Mouse (Mus musculus) embryonic facial prominence, embryonic 15.5 days (tissue): ENCODE measurements around the gene Pkig. TPM values are rescaled to one million over a fixed set of nuclear protein-coding genes. Genes with fewer than 3 reads are reported as not detected.

ENCODE experiments used
- ATAC-seq: fragments of 200-750 bp; cut with Nextera tagmentation; 2 replicates; pipeline ENCODE4 v1.8.0; 2017; ENCODE audit warnings: low read depth, moderate TSS enrichment; ENCODE audit not compliant: insufficient number of reproducible peaks, low FRiP score, low TSS enrichment
- H3K27ac ChIP-seq: fragments of 300-500 bp; sonication (generic); replicated peaks from 2 replicates; pipeline ENCODE4 v1.5.1; 2015; ENCODE audit warnings: mild to moderate bottlenecking, inconsistent platforms
- H3K27me3 ChIP-seq: fragments of 300-500 bp; sonication (generic); 2 replicates; pipeline ENCODE4 v1.6.1; 2015; ENCODE audit warnings: inconsistent platforms
- H3K36me3 ChIP-seq: fragments of 300-500 bp; sonication (generic); 2 replicates; pipeline ENCODE4 v1.6.1; 2015; ENCODE audit warnings: mild to moderate bottlenecking, inconsistent platforms
- H3K4me1 ChIP-seq: fragments of 300-500 bp; sonication (generic); 2 replicates; pipeline ENCODE4 v1.6.1; 2015; ENCODE audit warnings: inconsistent platforms
- H3K4me2 ChIP-seq: fragments of 300-500 bp; sonication (generic); replicated peaks from 2 replicates; pipeline ENCODE4 v1.6.1; 2015; ENCODE audit warnings: mild to moderate bottlenecking, inconsistent platforms
- H3K4me3 ChIP-seq: fragments of 300-500 bp; sonication (generic); replicated peaks from 2 replicates; pipeline ENCODE4 v1.5.1; 2015; ENCODE audit warnings: mild to moderate bottlenecking, inconsistent platforms
- H3K9ac ChIP-seq: fragments of 300-500 bp; sonication (generic); 2 replicates; pipeline ENCODE4 v1.6.1; 2015; ENCODE audit warnings: inconsistent platforms
- H3K9me3 ChIP-seq: fragments of 300-500 bp; sonication (generic); replicated peaks from 2 replicates; pipeline ENCODE4 v1.6.1; 2016; ENCODE audit warnings: inconsistent platforms
- WGBS: fragments of 180-500 bp; shearing (Covaris S2); methylation state at CpG from one replicate; pipeline ENCODE4 v1.1.7; 2015; 5-methylcytosine and 5-hydroxymethylcytosine counted together
- polyA plus RNA-seq: library from polyadenylated mRNA; unstranded; fragments of >200 nt; fragmentation: Nextera tagmentation; extraction: Ambion mirVana; gene quantifications from 2 replicates; pipeline ENCODE4 v1.2.1, GENCODE M21; 2015

Gene Pkig
- 152 and 155 TPM in 2 replicates for polyA plus RNA-seq

DNA sequence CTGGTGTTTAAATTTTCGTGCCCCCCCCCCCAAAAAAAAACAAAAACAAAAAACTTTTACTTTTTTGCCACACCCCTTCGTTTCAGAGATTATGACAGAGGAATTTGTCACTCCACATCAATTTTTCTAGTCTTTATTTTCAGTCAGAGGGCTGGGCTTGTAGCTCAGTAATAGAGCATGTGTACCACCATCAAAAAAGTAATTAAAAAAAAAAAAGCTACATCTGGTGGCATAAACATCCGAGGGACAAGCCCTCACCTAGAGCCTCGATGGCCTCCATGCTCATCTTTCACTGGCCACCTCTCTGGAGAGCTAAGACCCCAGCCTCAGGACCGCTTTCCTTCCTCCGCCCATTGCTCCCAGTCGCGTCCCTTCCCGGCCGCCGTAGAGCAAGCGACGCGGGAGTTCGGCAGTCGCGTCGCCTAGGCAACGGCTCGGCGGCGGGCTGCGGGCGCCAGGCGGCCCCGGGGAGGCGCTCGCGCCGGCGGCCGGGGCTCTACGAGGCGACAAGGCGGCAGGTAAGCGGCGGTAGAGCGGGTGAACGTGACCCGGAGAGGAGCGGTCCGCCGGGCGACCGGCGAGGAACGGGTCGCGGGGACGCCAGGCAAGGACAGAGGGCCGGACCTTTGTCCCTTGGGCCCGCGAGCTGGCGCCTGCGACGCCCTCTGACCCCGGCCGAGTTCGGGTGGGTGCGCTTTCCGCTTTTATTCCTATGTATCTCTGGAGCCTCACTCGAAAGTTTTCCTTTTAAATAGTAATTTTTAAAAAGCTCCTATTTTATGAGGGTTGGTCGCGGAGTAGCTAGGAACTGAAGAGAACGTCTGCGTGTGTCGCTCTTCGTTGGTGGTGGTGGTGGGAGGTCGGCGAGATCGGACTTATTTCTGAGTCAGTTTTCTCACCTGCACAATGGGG lies at the start of gene Pkig:
Gene Pkig, plus strand, starts transcription at position 412 of the 912 bp plus-strand sequence.
- WGBS, result under 1% methylated on average over 71 of the region's 71 CpGs

DNA sequence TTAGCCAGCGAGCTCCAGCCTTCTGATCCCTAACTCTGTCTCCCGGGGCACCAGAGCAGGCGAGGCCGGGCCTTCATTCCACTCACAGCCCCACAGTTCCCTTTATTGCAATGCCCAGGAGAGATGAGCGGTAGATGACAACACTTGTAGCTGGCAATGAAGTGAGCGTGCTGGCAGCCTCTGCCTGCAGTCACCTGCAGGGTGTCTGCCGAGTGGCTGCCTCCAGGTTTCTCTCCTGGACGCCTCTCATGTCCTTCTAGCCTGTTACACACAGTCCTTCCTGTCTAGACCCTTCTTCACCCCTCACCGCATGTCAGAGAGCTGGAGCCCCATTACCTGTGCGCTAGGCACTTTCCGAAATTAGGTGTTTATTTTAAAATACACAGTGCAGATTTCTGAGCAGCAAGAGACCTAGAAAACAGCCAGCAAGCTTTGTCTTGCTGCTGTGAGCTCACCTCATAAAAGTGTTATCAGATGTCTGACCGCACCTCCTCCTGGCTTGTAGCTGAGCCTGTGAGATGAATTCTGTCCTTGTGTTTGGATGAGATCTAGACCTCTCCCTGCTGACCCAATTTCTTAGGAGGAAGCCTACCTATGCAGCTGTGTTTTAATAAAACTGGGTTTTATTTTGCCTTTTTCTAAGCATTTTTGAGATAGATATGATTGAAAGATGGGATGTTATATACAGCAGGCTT lies 48.8 kb upstream of the Pkig start:
- Histone ChIP-seq H3K27ac (0 out of 2 replicates have a peak overlapping the region, but pooled peaks have one; percentile 7), H3K36me3 (peaks cover 50% of the 10 kb centered on the region), H3K27me3 (no peaks in the 10 kb centered on the region), H3K9ac (no peak overlapping the region), H3K4me3 (no peak overlapping the region), H3K4me2 (no peak overlapping the region), H3K9me3 (no peaks in the 10 kb centered on the region), H3K4me1 (no peaks in the 10 kb centered on the region)
- no peak for ATAC-seq
- 84% methylated on average over 12 of the region's 12 CpGs for WGBS

More for the DNA sequence above, at the start of gene Pkig:
- H3K9ac ChIP-seq, result peak within 1 kb of the TSS; percentile 66
- H3K4me1 ChIP-seq, result peaks cover 16% of the 10 kb centered on the region; the same call in 1 of the 2 replicates
- H3K4me3 ChIP-seq, result peak within 1 kb of the TSS; percentile 92
- H3K9me3 ChIP-seq, result no peaks in the 10 kb centered on the region
- H3K4me2 ChIP-seq, result peak within 1 kb of the TSS; percentile 69
- peak within 1 kb of the TSS; percentile 76 for H3K27ac ChIP-seq
- H3K27me3 ChIP-seq, result no peaks in the 10 kb centered on the region
- no peaks in the 10 kb centered on the region for H3K36me3 ChIP-seq
- ATAC-seq, result peak; percentile 85

DNA sequence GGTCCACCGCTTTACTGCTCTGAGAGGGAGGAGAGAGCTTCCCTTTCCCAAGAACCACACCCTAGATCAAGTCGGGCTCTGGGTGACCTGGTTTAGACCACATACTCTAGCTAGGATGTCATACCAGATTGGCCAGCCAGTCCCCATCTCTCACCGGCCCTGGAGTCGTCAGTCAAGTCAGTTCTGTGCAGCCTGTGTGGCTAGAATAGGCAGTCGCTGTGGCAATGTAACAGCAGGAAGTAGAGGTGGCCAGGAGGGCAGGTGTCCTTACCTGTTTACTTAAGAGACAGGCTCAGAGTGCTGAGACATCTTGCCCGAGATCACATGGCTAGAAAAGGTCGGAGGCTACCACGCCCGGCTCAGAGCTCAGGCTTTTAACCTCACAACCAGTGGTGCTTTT lies 47.0 kb upstream of the Pkig start:
- no peaks in the 10 kb centered on the region for H3K27me3 ChIP-seq
- H3K27ac ChIP-seq, result 0 out of 2 replicates have a peak overlapping the region, but pooled peaks have one; percentile 28
- H3K4me1 ChIP-seq, result no peaks in the 10 kb centered on the region
- H3K4me3 ChIP-seq, result no peak overlapping the region
- H3K9ac ChIP-seq, result no peak overlapping the region
- 63% methylated on average over 9 of the region's 9 CpGs for whole genome bisulfite sequencing
- H3K9me3 ChIP-seq, result no peaks in the 10 kb centered on the region
- H3K36me3 ChIP-seq, result peaks cover 65% of the 10 kb centered on the region
- no peak overlapping the region for H3K4me2 ChIP-seq
- ATAC-seq, result no peak

DNA sequence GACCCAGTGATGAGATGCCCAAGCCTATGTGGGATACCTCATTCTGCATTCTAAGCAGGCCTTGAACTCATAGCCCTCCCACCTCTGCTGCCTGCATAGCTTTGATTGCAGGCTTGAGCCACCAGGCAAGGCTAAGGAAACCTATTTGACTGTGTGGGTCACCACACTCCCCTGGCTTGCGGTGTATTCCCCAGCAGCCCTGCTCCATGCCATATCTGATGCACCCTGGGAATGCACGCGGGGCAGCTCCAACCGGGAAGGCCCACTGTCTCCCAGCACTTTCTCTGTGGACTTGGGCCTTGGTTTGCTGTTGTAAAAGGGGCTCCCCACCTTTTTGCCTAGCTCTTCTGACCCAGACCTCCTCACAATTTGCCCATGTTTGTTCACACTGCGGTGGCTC lies 45.0 kb upstream of the Pkig start:
- H3K27me3 ChIP-seq, result no peaks in the 10 kb centered on the region
- peaks cover 81% of the 10 kb centered on the region for H3K36me3 ChIP-seq
- no peak overlapping the region for H3K4me3 ChIP-seq
- H3K4me2 ChIP-seq, result no peak overlapping the region
- 94% methylated on average over 5 of the region's 5 CpGs for WGBS
- no peak for ATAC-seq
- H3K9me3 ChIP-seq, result no peaks in the 10 kb centered on the region
- no peaks in the 10 kb centered on the region for H3K4me1 ChIP-seq
- H3K27ac ChIP-seq, result no peak overlapping the region
- no peak overlapping the region for H3K9ac ChIP-seq

DNA sequence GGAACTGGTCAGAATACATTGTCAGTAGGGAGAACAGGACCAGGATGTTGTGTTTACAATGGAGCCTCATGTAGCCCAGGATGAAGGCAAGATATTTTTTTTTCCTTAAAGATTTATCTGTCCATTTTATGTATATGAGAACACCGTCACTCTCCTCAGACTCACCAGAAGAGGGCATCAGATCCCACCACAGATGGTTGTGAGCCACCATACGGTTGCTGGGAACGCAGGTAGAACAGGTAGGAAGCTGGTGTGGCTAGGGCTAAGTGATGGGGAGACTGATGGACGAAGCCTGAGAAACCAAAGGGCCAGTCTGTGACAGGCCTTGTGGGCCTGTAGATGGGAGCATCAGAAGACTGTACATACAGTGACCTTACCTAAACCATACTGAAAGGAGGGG lies 44.2 kb upstream of the Pkig start:
- Histone ChIP-seq H3K27me3 (no peaks in the 10 kb centered on the region), H3K9ac (no peak overlapping the region), H3K36me3 (peaks cover 88% of the 10 kb centered on the region), H3K9me3 (no peaks in the 10 kb centered on the region), H3K4me1 (no peaks in the 10 kb centered on the region), H3K4me3 (no peak overlapping the region), H3K27ac (no peak overlapping the region), H3K4me2 (no peak overlapping the region)
- ATAC-seq, result no peak
- WGBS, result 94% methylated on average over 4 of the region's 4 CpGs

DNA sequence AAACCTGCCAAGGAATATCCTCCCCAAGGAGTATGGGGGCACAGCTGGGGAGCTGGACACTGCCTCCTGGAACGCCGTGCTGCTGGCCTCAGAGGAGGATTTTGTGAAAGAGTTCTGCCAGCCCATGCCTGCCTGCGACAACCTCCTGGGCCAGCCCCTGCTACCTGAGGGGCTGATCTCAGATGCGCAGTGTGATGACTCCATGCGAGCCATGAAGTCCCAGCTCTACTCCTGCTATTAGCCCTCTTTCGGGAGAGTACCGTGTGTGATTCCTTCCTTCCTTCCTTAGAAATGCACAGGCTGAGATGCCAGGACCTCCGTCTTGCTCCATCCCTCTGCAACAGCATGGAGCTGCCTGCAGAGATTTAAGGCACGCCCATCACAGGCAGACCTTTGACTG lies 42.8 kb upstream of the Pkig start:
- no peak overlapping the region for H3K4me3 ChIP-seq
- H3K27me3 ChIP-seq, result no peaks in the 10 kb centered on the region
- peaks cover 90% of the 10 kb centered on the region for H3K36me3 ChIP-seq
- no peak overlapping the region for H3K4me2 ChIP-seq
- no peaks in the 10 kb centered on the region for H3K4me1 ChIP-seq
- ATAC-seq, result no peak
- WGBS, result 91% methylated on average over 9 of the region's 9 CpGs
- H3K9me3 ChIP-seq, result no peaks in the 10 kb centered on the region
- no peak overlapping the region for H3K27ac ChIP-seq
- H3K9ac ChIP-seq, result no peak overlapping the region

DNA sequence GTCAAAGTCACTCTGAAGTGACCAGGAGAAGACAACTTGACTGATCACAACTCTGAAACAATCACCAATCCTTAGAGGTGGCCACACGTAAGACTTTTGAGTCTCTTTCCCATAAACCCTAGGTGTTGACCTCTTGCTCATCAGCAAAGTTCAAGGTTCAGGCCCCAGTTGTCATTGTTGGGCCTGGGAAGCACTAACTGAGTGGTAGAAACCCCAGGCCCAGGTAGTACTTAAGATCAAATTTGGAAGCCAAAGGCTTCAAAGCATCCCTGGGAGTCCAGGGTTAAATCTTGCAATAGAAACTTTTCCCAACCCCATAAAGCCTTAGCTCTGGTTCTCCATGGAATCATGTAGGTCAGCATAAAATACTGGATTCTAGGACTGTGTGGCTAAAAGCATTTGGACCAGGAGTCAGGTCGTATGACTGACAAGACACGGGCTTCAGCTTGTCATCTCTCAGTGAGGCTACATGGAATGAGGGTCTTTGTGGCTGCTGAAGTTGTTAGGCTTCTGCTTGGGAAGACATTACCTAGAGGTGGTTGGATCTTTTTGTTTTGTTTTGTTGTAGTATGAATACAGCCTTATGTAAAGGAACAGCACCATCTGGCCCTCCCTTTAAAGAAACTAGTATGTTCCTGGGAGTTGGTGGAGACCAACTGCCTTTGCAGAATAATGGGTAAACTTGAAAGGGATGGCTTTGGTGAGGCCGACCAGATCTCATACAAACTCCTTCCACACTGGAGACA lies 42.1 kb upstream of the Pkig start:
- 82% methylated on average over 4 of the region's 4 CpGs for WGBS
- H3K4me2 ChIP-seq, result no peak overlapping the region
- H3K27ac ChIP-seq, result no peak overlapping the region
- no peak for ATAC-seq
- no peaks in the 10 kb centered on the region for H3K4me1 ChIP-seq
- no peak overlapping the region for H3K9ac ChIP-seq
- no peak overlapping the region for H3K4me3 ChIP-seq
- peaks cover 90% of the 10 kb centered on the region for H3K36me3 ChIP-seq
- H3K9me3 ChIP-seq, result no peaks in the 10 kb centered on the region
- no peaks in the 10 kb centered on the region for H3K27me3 ChIP-seq

DNA sequence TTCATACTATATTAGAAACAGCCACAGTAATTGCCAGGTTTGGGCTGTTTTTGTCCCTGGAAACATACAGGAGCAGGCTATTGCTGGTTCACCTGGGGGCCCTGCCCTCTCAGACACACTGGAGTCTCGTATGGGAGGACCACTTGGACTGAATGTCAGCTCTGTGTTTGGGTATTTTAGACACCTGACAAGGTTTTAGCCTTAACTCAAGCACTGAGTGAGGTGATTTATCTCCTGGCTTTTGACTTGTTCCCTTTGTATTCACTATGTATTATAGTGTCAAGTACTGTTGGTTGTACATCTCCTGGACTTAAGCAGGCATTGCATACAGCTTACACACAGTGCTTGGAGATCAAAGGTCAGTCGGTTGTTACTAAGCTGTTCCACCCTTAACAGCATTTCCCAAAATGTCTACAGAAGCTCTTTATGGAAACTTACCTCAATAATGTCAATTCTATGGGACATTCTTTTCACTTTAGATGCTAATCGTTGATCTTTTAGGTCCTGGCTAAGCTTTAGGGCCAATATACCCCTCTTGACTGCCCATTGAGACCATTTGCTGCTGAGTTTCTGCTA lies 41.4 kb upstream of the Pkig start:
- Histone ChIP-seq H3K36me3 (peaks cover 91% of the 10 kb centered on the region), H3K9me3 (no peaks in the 10 kb centered on the region), H3K27me3 (no peaks in the 10 kb centered on the region), H3K9ac (no peak overlapping the region), H3K4me1 (no peaks in the 10 kb centered on the region), H3K4me3 (no peak overlapping the region), H3K27ac (no peak overlapping the region), H3K4me2 (no peak overlapping the region)
- WGBS, result 84% methylated on average over 3 of the region's 3 CpGs
- ATAC-seq, result no peak

DNA sequence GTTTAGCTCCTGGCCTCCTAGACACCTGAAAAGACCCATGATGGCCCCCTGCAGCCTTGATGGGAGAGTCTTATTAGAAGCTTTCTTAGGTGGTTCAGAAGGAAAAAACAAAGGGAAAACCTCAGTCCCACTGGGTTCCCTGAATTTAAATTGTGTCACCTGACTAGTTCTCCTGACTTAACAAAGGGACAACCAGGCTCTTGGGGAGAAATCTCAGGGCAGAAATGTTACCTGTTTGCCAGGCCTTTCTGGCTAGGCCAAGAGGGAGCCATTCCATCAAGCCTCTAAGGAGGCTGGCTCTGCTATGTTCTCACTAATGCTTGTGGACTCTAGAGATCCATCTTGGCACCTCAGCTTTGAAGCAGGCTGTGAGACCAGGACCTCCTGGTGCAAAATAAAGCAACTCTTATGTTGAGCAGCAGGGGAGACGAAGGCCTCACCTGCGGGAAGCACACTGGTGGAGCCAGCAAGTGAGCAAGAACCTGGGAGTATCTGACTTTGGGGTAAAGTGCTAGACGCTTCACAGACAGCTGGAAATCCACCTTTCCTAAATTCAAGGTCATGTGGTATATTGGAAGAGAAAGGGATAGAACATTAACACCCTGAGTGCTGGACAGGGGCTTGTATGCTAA lies 40.8 kb upstream of the Pkig start:
- Histone ChIP-seq H3K36me3 (peaks cover 90% of the 10 kb centered on the region), H3K4me1 (no peaks in the 10 kb centered on the region), H3K27ac (no peak overlapping the region), H3K4me2 (no peak overlapping the region), H3K27me3 (no peaks in the 10 kb centered on the region), H3K4me3 (no peak overlapping the region), H3K9ac (no peak overlapping the region), H3K9me3 (no peaks in the 10 kb centered on the region)
- no peak for ATAC-seq
- 83% methylated on average over 3 of the region's 3 CpGs for WGBS

DNA sequence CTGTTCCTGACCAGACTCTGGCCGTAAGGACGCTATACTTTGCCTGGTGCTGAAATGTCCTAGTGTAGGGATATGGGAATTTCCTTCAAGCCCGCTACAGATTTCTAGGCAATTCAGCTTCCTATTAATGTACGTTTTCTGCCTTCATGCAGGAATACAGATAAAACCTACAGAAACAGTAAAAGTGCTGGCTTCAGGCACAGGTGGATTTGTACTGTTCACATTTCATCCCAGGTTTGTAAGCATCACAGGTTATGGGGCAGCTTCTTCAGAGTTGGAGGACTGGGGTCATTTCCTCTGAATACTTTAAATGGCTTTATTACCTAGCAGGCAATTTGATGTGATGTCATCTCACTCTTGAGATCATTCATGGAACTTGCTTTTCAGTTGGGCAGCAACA lies 40.3 kb upstream of the Pkig start:
- WGBS, result 85% methylated on average over 4 of the region's 4 CpGs
- Histone ChIP-seq H3K27me3 (no peaks in the 10 kb centered on the region), H3K36me3 (peaks cover 91% of the 10 kb centered on the region), H3K9ac (no peak overlapping the region), H3K4me1 (no peaks in the 10 kb centered on the region), H3K27ac (no peak overlapping the region), H3K4me3 (no peak overlapping the region), H3K9me3 (no peaks in the 10 kb centered on the region), H3K4me2 (no peak overlapping the region)
- ATAC-seq, result no peak
